Mouse (Mus musculus) spleen, adult 2 months (tissue): ENCODE data around the gene Megf8.

Experiments
- CTCF ChIP-seq: fragments of 200-500 bp; IDR thresholded peaks from 2 replicates; pipeline ENCODE4 v1.5.1; 2011; ENCODE audit warnings: mild to moderate bottlenecking, inconsistent platforms; ENCODE audit not compliant: insufficient read depth, insufficient read length, insufficient replicate concordance; ENCODE audit errors: extremely low read depth
- POLR2A ChIP-seq: fragments of 200-500 bp; IDR thresholded peaks from 2 replicates; pipeline ENCODE4 v1.6.1; 2011; ENCODE audit warnings: low read depth, low read length, inconsistent platforms

DNA sequence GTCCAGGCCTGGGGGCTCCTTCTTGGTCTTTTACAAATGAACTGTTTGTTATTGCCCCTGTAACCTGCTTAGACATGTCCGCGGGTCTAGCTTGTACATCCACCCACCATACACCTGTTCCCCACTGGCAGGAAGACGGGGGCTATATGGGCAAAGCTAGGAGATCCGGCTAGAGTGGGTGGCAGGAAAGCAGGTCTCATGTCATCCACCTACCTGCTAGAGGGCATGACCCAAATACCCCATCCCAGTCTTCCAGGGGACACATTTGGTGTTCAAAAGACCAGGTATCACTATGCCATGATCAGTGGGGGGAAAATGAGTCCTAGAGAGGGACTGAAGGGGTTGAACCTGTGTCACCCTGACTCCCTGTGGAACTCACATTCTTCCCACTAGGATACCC lies 39.6 kb upstream of the Megf8 start:
- TF ChIP-seq POLR2A (no peak), CTCF (no peak)
